Mouse (Mus musculus): ENCODE measurements at regions not wholly inside any gene's neighbourhood (a gene's known extent, or its start where the extent isn't known, plus 50 kb on each side); places are given as distances from the start of the nearest gene placed in this dataset.

DNA sequence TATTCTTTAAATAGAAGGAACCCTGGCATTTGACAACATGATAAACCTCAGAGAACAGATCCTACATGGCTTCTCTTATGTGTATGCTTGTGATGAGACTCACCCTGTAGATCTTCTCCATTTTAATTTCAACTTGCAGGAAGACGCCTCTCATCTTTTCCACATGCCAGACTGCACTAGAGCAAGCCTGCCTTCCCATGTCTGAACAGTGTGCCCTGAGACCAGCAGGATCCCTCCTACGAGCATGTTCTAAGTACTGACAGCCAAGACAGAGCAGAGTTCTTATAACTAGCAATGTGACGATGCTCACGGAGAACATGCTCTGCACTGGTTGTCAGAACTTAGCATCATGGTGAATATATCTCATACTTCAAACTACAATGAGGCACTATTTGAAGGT is 277.5 kb upstream of the BB014433 start:
- Histone ChIP-seq H3K4me3 (ENCODE audit: low read depth, low read length) (no peak overlapping the region), H3K9ac (replicated peaks; ENCODE audit: low read depth, low read length) (no peak overlapping the region), H3K36me3 (ENCODE audit: control insufficient read depth, insufficient read depth, low read length) (no peaks in the 10 kb centered on the region), H3K9me3 (ENCODE audit: control insufficient read depth, low read length) (no peaks in the 10 kb centered on the region), H3K27ac (ENCODE audit: low read depth, low read length) (no peak overlapping the region), H3K4me2 (ENCODE audit: low read depth, low read length) (no peak overlapping the region), H3K27me3 (ENCODE audit: control insufficient read depth, insufficient read depth, low read length) (no peaks in the 10 kb centered on the region), H3K4me1 (ENCODE audit: control insufficient read depth, insufficient read depth, low read length) (no peaks in the 10 kb centered on the region)
- WGBS: 91% methylated on average over 4 of the region's 4 CpGs
- ATAC-seq (ENCODE audit: low read depth): no peak

DNA sequence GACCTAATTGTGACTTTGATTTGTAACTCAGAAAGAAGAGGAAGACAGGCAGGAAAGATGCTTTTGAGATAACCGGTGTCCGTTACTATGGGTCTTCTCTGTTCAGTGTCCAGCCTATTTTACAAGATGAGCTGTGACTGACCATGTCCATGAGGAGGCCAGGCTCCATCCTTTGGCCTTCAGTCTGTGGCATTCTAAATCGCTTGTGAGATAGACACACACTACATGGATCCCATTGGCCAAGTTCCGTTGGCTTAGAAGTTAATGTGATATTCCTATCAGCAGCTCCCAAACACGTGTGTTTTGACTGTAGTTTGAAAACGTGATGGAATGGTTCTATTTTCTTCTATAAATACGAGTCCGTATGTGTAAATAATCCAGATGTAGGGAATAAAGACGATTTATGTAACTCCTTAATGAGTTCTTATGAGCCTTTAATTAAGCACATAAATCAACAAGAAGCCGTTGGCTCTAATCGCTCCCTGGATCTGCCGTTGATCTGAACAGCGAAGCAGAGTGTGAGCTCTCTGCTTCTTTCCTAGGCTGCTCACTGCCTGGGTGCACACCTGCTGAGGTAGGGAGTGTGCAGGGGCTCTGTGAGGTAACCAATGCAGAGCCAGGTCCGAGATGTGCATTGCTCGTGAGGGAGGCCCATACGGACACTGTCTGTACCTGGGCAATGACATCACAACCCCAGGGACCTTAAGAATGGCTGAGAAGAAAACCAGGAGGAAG is 272.4 kb upstream of the BB014433 start:
- ATAC-seq (ENCODE audit: low read depth): peak; percentile 90
- WGBS: 64% methylated on average over 16 of the region's 16 CpGs
- no peak overlapping the region for H3K4me2 ChIP-seq (ENCODE audit: low read depth, low read length)
- no peak overlapping the region for H3K27ac ChIP-seq (ENCODE audit: low read depth, low read length)
- H3K4me3 ChIP-seq (ENCODE audit: low read depth, low read length): no peak overlapping the region
- no peaks in the 10 kb centered on the region for H3K4me1 ChIP-seq (ENCODE audit: control insufficient read depth, insufficient read depth, low read length)
- H3K9ac ChIP-seq (replicated peaks; ENCODE audit: low read depth, low read length): no peak overlapping the region
- no peaks in the 10 kb centered on the region for H3K9me3 ChIP-seq (ENCODE audit: control insufficient read depth, low read length)
- H3K27me3 ChIP-seq (ENCODE audit: control insufficient read depth, insufficient read depth, low read length): no peaks in the 10 kb centered on the region
- no peaks in the 10 kb centered on the region for H3K36me3 ChIP-seq (ENCODE audit: control insufficient read depth, insufficient read depth, low read length)

- no peak for ATAC-seq (ENCODE audit: low read depth)
- Histone ChIP-seq H3K9ac (replicated peaks; ENCODE audit: low read depth, low read length) (no peak overlapping the region), H3K4me3 (ENCODE audit: low read depth, low read length) (no peak overlapping the region), H3K4me2 (ENCODE audit: low read depth, low read length) (no peak overlapping the region), H3K36me3 (ENCODE audit: control insufficient read depth, insufficient read depth, low read length) (no peaks in the 10 kb centered on the region), H3K27ac (ENCODE audit: low read depth, low read length) (no peak overlapping the region), H3K9me3 (ENCODE audit: control insufficient read depth, low read length) (no peaks in the 10 kb centered on the region), H3K4me1 (ENCODE audit: control insufficient read depth, insufficient read depth, low read length) (no peaks in the 10 kb centered on the region), H3K27me3 (ENCODE audit: control insufficient read depth, insufficient read depth, low read length) (no peaks in the 10 kb centered on the region)
- WGBS: 85% methylated on average over 5 of the region's 5 CpGs
These were observed 267.6 kb upstream of the BB014433 start for GRCm38 (mm10) chr8:15313481-15313880.

- Histone ChIP-seq H3K9me3 (ENCODE audit: control insufficient read depth, low read length) (no peaks in the 10 kb centered on the region), H3K4me2 (ENCODE audit: low read depth, low read length) (no peak overlapping the region), H3K27ac (ENCODE audit: low read depth, low read length) (no peak overlapping the region), H3K4me1 (ENCODE audit: control insufficient read depth, insufficient read depth, low read length) (no peaks in the 10 kb centered on the region), H3K27me3 (ENCODE audit: control insufficient read depth, insufficient read depth, low read length) (no peaks in the 10 kb centered on the region), H3K4me3 (ENCODE audit: low read depth, low read length) (no peak overlapping the region), H3K36me3 (ENCODE audit: control insufficient read depth, insufficient read depth, low read length) (no peaks in the 10 kb centered on the region), H3K9ac (replicated peaks; ENCODE audit: low read depth, low read length) (no peak overlapping the region)
- no peak for ATAC-seq (ENCODE audit: low read depth)
- 75% methylated on average over 4 of the region's 4 CpGs for WGBS
These were observed 265.6 kb upstream of the BB014433 start for GRCm38 (mm10) chr8:15311509-15311908.

GRCm38 (mm10) chr8:15311045-15311444 is 265.2 kb upstream of the BB014433 start:
- Histone ChIP-seq H3K27me3 (ENCODE audit: control insufficient read depth, insufficient read depth, low read length) (no peaks in the 10 kb centered on the region), H3K4me3 (ENCODE audit: low read depth, low read length) (no peak overlapping the region), H3K27ac (ENCODE audit: low read depth, low read length) (no peak overlapping the region), H3K4me2 (ENCODE audit: low read depth, low read length) (no peak overlapping the region), H3K9me3 (ENCODE audit: control insufficient read depth, low read length) (no peaks in the 10 kb centered on the region), H3K9ac (replicated peaks; ENCODE audit: low read depth, low read length) (no peak overlapping the region), H3K36me3 (ENCODE audit: control insufficient read depth, insufficient read depth, low read length) (no peaks in the 10 kb centered on the region), H3K4me1 (ENCODE audit: control insufficient read depth, insufficient read depth, low read length) (no peaks in the 10 kb centered on the region)
- ATAC-seq (ENCODE audit: low read depth): no peak
- WGBS: 85% methylated on average over 7 of the region's 7 CpGs

DNA sequence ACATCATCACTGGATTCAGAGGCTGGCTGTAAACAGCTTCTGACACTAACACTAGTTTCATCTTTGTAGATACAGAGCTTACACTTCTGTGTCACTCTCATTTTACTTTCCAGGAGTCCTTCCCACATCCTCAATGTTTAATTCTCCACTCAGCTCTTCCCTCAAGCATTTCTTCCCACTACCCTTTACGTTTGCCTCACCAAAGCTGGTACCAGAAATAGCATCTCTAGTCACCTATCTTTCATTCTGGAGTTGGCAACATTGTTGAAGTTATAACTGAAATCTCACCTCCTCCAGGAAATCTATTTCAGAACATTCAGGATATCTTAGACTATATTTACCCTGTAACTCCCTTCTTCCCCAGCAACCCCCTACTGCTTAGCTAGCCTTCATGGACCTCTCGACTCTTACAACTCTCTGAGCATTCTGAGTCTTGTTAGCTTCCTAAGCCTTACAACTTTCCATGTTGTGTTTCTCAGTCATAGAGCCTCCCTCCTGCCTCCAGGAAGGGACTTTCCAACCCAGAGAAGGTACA is 258.3 kb upstream of the BB014433 start:
- no peak for ATAC-seq (ENCODE audit: low read depth)
- H3K4me2 ChIP-seq (ENCODE audit: low read depth, low read length): no peak overlapping the region
- no peak overlapping the region for H3K9ac ChIP-seq (replicated peaks; ENCODE audit: low read depth, low read length)
- no peaks in the 10 kb centered on the region for H3K36me3 ChIP-seq (ENCODE audit: control insufficient read depth, insufficient read depth, low read length)
- H3K9me3 ChIP-seq (ENCODE audit: control insufficient read depth, low read length): no peaks in the 10 kb centered on the region
- H3K27me3 ChIP-seq (ENCODE audit: control insufficient read depth, insufficient read depth, low read length): no peaks in the 10 kb centered on the region
- H3K27ac ChIP-seq (ENCODE audit: low read depth, low read length): no peak overlapping the region
- no peak overlapping the region for H3K4me3 ChIP-seq (ENCODE audit: low read depth, low read length)
- H3K4me1 ChIP-seq (ENCODE audit: control insufficient read depth, insufficient read depth, low read length): no peaks in the 10 kb centered on the region
- 90% methylated on average over 2 of the region's 2 CpGs for WGBS

DNA sequence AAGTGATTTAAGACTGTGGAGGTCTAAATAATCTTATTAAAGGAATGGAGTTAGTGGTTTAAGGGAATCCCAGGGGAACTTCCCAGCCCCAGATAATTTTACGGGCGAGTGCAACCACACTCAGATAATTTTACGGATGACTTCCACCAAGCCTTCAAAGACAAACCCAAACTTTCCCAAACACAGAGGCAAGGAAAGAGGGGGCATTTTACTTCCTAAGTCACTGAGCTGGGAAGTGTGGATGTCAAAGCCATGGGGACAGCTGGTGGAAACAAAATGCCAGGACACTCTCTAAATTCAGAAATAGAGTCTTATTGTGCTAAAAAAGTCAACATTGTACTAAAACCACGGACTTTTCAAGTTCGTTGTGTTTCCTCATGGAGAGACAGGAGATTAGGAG is 227.9 kb upstream of the BB014433 start:
- Histone ChIP-seq H3K27ac (ENCODE audit: low read depth, low read length) (no peak overlapping the region), H3K4me2 (ENCODE audit: low read depth, low read length) (no peak overlapping the region), H3K27me3 (ENCODE audit: control insufficient read depth, insufficient read depth, low read length) (no peaks in the 10 kb centered on the region), H3K36me3 (ENCODE audit: control insufficient read depth, insufficient read depth, low read length) (no peaks in the 10 kb centered on the region), H3K9ac (replicated peaks; ENCODE audit: low read depth, low read length) (no peak overlapping the region), H3K4me1 (ENCODE audit: control insufficient read depth, insufficient read depth, low read length) (peaks cover 4% of the 10 kb centered on the region; the same call in 1 of the 2 replicates), H3K9me3 (ENCODE audit: control insufficient read depth, low read length) (no peaks in the 10 kb centered on the region), H3K4me3 (ENCODE audit: low read depth, low read length) (no peak overlapping the region)
- 56% methylated on average over 5 of the region's 5 CpGs for WGBS
- no peak for ATAC-seq (ENCODE audit: low read depth)

DNA sequence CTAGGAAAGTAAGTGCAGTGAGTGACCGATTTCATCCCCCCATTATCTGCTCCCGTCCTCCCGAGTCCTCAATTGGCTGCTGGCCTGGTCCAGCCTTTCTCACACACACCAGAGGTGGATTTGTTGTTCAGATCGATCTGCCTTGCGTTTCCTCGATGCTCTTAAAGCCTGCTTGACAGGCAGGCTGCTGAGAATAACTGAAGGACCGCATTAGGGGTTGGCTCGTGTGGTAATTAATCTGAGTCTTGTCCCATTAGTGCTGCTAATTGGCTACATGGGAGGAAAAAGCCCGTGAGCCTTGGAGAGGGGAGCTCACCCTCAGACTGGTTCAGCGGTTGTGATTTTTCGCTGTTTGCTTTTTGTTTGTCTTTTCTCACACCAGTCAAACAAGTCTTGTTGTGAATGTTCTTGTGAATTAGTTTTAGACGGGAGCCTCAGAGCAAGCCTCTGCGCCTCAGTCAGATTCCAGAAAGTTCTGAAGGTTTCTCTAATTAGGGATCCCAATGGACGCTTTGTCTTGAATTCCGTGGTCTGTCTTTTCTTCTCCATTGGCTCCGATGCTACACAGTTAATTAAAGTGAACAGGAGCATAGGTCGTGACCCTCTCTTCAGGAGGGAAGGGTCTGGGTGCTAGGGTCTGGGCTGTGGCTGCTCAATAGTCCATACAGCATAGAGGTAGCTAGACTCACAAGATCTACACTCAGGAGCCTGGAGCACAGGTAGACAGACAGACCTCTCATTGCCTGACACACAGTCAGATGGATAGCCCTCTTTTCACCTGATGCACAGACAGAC is 226.1 kb upstream of the BB014433 start:
- Histone ChIP-seq H3K4me1 (ENCODE audit: control insufficient read depth, insufficient read depth, low read length) (peaks cover 4% of the 10 kb centered on the region; the same call in 1 of the 2 replicates), H3K4me3 (ENCODE audit: low read depth, low read length) (no peak overlapping the region), H3K9ac (replicated peaks; ENCODE audit: low read depth, low read length) (no peak overlapping the region), H3K4me2 (ENCODE audit: low read depth, low read length) (no peak overlapping the region), H3K36me3 (ENCODE audit: control insufficient read depth, insufficient read depth, low read length) (no peaks in the 10 kb centered on the region), H3K27me3 (ENCODE audit: control insufficient read depth, insufficient read depth, low read length) (no peaks in the 10 kb centered on the region), H3K9me3 (ENCODE audit: control insufficient read depth, low read length) (no peaks in the 10 kb centered on the region), H3K27ac (ENCODE audit: low read depth, low read length) (no peak overlapping the region)
- 41% methylated on average over 17 of the region's 17 CpGs for WGBS
- ATAC-seq (ENCODE audit: low read depth): peak; percentile 47; the same call in 1 of the 2 replicates

GRCm38 (mm10) chr8:15270290-15270689 is 224.4 kb upstream of the BB014433 start:
- WGBS: 15% methylated on average over 5 of the region's 5 CpGs
- no peaks in the 10 kb centered on the region for H3K36me3 ChIP-seq (ENCODE audit: control insufficient read depth, insufficient read depth, low read length)
- ATAC-seq (ENCODE audit: low read depth): peak; percentile 8
- no peak overlapping the region for H3K4me3 ChIP-seq (ENCODE audit: low read depth, low read length)
- no peaks in the 10 kb centered on the region for H3K27me3 ChIP-seq (ENCODE audit: control insufficient read depth, insufficient read depth, low read length)
- H3K9ac ChIP-seq (replicated peaks; ENCODE audit: low read depth, low read length): no peak overlapping the region
- no peak overlapping the region for H3K4me2 ChIP-seq (ENCODE audit: low read depth, low read length)
- H3K27ac ChIP-seq (ENCODE audit: low read depth, low read length): no peak overlapping the region
- H3K9me3 ChIP-seq (ENCODE audit: control insufficient read depth, low read length): no peaks in the 10 kb centered on the region
- peaks cover 4% of the 10 kb centered on the region; the same call in 1 of the 2 replicates for H3K4me1 ChIP-seq (ENCODE audit: control insufficient read depth, insufficient read depth, low read length)
